Mouse (Mus musculus) frontal cortex, postnatal 14 days (tissue): ENCODE measurements around the gene Wrap53.
"Not testable (repeated sequence)": the region's sequence is repeated elsewhere in the genome, so short reads cannot be mapped to it uniquely, and the experiment has no call there.

ENCODE experiments used
- DNase-seq, 2 experiments: peaks; one replicate each; pipeline ENCODE4 v3.0.0; 2022; ENCODE audit warnings: low spot score in 2 of 2

Gene Wrap53

GRCm38 (mm10) chr11:69564391-69564790, 15.7 kb downstream of the Wrap53 start:
- DNase-seq = no peak

GRCm38 (mm10) chr11:69563373-69563772, 16.7 kb downstream of the Wrap53 start:
- DNase-seq = no peak

- DNase-seq = no peak
These were observed 18.9 kb downstream of the Wrap53 start for GRCm38 (mm10) chr11:69560896-69561854.

- no peak for DNase-seq
These were observed 19.9 kb downstream of the Wrap53 start, which contains the start of gene Efnb3 for GRCm38 (mm10) chr11:69559851-69560765. TSS of gene Efnb3 (minus strand) at chr11:69560205.

- no peak for DNase-seq
These were observed 20.9 kb downstream of the Wrap53 start for GRCm38 (mm10) chr11:69559183-69559582.

GRCm38 (mm10) chr11:69558756-69559155, 21.3 kb downstream of the Wrap53 start:
- no peak for DNase-seq

GRCm38 (mm10) chr11:69557381-69557958, 22.6 kb downstream of the Wrap53 start:
- no peak for DNase-seq

- no peak for DNase-seq
These were observed 25.4 kb downstream of the Wrap53 start for GRCm38 (mm10) chr11:69554539-69555140.

- DNase-seq = no peak
These were observed 26.7 kb downstream of the Wrap53 start for GRCm38 (mm10) chr11:69553341-69553721.

- DNase-seq = peak; percentile 60 to 62
These were observed 27.3 kb downstream of the Wrap53 start for GRCm38 (mm10) chr11:69552622-69553340.

- DNase-seq = no peak
These were observed 28.7 kb downstream of the Wrap53 start for GRCm38 (mm10) chr11:69551310-69551709.

- DNase-seq = no peak
These were observed 30.9 kb downstream of the Wrap53 start, which contains the start of gene Dnah2 for GRCm38 (mm10) chr11:69549060-69549656. TSS of gene Dnah2 (minus strand) at chr11:69549110.

- DNase-seq = no peak
These were observed 33.0 kb downstream of the Wrap53 start for GRCm38 (mm10) chr11:69547071-69547470.

GRCm38 (mm10) chr11:69546423-69547053, 33.5 kb downstream of the Wrap53 start:
- DNase-seq = peak; percentile 72 to 78

GRCm38 (mm10) chr11:69545957-69546356, 34.1 kb downstream of the Wrap53 start:
- DNase-seq = no peak

- DNase-seq = no peak
These were observed 36.5 kb downstream of the Wrap53 start for GRCm38 (mm10) chr11:69543598-69543997.

- DNase-seq = not testable (repeated sequence)
These were observed 38.3 kb downstream of the Wrap53 start for GRCm38 (mm10) chr11:69541741-69542140.

GRCm38 (mm10) chr11:69540700-69541099, 39.4 kb downstream of the Wrap53 start:
- no peak for DNase-seq

- no peak for DNase-seq
These were observed 45.1 kb downstream of the Wrap53 start for GRCm38 (mm10) chr11:69534990-69535389.
